Mouse (Mus musculus) embryo, embryonic 11 days (tissue): ENCODE data around the gene Gpr4.

Experiments
- DNase-seq: peaks from one replicate; pipeline ENCODE4 v3.0.0-alpha.2; 2015

The Gpr4 gene

GRCm38 (mm10) chr7:19229404-19229803 is 17.1 kb downstream of the Gpr4 start:
- DNase-seq: no peak

DNA sequence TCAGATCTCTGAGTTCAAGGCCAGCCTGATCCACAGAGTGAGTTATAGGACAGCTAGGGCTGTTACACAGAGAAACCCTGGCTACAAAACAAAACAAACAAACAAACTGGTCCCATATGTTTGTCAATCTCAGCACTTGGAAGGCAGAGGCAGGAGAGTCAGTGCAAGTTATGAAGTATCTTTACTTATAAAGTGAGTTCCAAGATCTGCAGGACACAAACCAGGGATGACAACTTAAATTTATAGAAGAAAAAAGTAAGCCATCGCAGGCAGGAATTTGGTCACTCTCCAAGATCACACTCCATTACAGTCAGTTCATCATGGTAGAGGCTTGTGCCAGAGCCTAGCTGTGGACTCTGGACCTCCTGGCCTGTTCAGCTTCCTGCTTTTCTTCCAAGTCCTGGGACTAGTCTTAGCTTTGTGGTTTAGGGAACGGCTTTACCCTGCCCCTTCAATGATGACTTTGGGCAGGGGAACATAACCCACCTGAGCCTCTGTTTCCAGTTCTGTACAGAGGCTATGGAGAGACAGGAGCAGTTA is 17.8 kb downstream of the Gpr4 start:
- no peak for DNase-seq

DNA sequence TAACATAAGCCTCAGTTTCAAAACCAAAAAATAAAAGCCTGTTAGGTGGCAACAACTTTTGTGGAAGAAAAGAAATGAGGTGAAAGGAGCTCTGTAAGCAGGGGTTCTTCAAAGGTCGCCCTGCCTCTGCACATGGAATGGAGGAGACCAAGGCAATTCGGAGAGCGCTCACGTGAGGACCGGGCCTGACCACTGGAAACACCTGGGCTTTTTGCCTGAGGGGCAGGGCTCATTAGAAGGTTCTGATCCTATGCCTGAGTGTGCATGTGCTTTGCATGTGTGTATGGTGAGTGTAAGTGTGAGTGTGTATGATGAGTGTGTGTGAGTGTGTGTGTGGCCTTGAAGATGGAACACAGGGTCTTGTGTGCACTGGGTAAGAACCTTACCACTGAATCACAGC is 18.6 kb downstream of the Gpr4 start:
- no peak for DNase-seq

DNA sequence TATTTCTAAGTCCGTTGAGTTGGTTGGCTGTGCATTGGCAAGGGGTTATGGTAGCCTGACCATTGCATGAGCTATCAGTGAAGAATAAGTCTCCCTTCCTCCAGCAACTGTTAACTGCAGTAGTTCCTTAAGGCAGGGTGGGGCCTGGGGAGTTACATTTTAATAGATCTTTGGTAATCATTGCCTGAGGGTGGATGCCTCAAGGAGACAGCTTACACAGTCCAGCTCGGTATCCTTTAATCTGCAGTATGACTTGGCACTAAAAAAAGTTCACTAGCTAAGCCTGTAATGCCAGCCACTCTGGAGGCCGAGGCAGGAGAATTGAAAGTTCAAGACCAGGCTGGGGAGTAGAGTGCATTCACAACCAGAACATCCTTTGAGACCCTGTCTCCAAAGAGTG is 19.5 kb downstream of the Gpr4 start:
- DNase-seq: no peak

DNA sequence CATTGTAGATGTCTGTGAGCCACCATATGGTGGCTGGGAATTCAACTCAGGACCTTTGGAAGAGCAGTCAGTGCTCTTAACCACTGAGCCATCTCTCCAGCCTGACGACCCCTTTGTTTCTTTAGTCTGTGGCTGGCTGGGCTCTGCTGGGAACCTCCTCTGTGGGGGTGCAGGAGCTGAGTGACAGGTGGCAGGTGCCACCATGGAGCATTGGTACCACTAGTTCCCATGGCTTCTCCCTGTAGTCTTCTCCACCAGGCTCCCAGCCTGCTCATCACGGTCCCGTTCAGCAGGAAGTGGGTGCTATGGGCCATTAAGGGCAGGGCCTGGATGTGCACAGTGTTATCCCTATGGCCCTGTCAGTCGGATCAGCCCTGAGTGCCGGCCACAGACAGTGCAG is 22.3 kb downstream of the Gpr4 start:
- DNase-seq: no peak

GRCm38 (mm10) chr7:19235092-19235671 is 22.8 kb downstream of the Gpr4 start:
- DNase-seq: no peak

DNA sequence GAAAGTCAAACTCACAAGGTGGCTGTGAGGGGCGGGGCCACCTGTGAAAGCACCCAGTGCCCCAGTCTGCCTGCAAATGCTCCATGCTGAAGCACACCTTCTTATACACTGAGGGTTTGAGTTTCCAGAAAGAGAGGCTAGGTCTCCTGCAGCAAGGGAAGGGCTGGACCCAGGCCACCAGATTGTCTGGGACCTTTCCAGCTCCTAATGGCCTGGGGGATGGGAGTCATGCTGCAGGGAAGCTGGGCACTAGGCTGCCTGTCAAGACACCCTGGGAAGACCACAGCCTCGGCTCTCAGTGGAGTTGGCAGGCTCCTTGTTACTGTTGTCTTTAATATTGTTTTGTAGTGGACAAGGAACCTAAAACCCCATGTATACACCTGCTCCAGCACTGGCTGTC is 24.1 kb downstream of the Gpr4 start:
- DNase-seq: no peak

- DNase-seq: no peak
Observed at GRCm38 (mm10) chr7:19238344-19238743, 26.0 kb downstream of the Gpr4 start.

GRCm38 (mm10) chr7:19239423-19239822 is 27.1 kb downstream of the Gpr4 start:
- DNase-seq: peak; percentile 88

- no peak for DNase-seq
Observed at GRCm38 (mm10) chr7:19239986-19240385, 27.6 kb downstream of the Gpr4 start.

- no peak for DNase-seq
Observed at GRCm38 (mm10) chr7:19240905-19241463, 28.6 kb downstream of the Gpr4 start.

DNA sequence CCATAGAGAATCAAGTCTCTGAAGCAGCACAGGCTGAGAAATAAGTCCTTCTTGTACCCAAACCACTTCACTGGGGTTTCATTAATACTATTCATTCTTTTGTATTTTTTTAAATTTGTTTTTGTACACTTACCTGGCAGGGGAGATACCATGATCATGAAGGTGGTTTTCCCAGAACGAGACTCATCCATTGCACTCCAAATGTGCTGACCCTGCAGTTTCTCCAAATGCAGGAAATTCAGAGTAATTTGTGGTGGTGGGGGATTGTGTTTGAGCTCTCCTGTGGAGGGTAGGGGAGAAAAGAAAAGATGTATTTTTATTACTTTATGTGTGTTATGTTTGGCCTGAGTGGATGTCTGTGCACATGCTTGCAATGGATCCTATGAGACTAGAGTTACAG is 29.7 kb downstream of the Gpr4 start:
- no peak for DNase-seq

DNA sequence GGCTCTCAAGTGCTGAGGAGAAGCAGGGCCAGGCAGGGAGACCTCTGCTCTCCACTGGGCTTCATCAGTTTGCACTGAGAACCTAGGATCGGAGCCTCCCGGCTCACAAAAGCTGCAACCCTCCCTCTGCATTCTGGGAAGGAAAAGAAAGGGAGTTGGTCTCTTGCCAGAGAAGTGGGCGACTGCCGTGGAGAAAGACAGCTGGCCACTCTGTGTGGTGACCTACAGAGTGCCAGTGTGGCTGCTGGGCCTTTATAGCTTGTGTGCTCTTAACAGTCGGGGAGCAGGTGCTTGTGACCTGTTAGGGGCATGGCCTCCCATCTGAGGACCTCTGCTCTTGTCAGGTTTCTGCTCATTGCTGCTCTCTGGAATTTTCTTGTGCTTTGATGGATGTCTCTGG is 31.5 kb downstream of the Gpr4 start:
- DNase-seq: no peak

DNA sequence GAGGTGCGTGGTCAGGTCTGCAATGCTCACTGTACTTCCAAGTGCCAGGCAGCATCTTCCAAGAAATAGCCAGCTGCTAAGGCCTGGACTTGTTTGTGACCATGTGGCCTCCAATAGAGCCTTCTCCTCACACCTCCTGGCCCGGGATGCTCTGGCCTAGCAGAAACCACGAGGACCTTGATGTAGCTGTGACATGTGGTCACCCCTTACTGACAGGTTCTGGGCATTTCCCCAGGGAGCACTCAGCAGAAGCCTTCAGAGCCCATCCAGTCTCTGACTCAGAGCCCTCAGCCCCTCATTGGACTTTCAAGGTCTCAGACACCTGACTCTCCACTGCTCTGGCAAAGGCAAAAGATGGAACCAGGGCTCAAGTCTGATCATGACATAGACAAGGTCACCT is 32.7 kb downstream of the Gpr4 start:
- DNase-seq: no peak

GRCm38 (mm10) chr7:19246855-19247254 is 34.5 kb downstream of the Gpr4 start:
- no peak for DNase-seq

DNA sequence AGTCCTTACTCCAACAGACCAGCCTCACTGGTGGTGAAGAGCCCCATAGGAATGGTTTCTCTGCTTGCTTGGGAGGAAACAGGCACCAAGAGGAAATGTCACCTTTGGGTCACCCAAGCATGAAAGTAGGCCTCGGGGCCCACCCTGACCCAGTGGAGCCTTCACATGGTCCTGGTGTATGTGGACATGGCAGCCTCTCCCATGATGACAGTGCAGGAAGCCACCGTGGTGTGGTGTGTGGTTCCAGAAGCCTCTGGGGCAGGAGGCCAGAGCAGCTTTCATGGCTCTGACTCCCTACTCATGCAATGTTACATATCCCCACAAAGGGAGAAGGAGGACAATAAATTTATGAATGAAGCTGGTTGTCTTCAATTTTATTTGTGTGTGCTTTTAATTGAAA is 35.2 kb downstream of the Gpr4 start:
- no peak for DNase-seq

DNA sequence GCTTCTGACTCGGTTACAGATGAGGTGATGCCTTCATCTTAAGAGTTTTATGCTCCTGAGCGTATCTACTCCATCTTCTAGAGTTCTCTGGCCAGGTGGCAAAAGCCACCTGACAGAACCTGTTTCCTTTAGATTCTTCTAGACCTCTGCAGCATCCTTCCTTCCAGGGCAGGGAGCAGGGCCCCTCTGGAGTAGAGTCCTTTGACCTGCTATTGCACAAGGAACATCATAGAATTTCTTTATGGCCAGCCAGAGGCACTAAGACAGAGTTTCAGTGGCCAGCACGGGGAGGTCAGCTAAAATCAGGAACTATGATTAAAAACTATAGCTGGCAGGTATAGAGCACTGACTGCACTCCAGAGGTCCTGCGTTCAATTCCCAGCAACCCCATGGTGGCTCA is 39.7 kb downstream of the Gpr4 start:
- DNase-seq: no peak

DNA sequence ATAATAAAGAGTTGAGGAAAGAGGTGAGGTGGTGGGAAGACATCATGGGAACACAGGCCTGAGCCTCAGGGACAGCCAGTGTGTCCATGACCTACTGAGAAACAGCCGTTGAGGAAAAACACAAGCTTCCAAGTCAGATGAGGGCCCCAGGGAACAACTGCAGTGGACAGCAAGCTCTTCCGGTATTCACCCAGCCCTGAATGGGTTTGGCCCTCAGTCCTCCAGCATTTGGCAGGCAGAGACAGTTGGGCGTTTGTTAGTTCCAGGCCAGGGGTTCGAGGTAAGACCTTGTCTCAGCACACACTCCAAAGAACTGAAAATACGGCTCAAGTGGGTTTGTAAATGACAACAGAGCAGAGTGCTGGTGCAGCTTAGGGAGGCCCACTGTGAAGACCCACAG is 41.1 kb downstream of the Gpr4 start:
- DNase-seq: no peak

- no peak for DNase-seq
Observed at GRCm38 (mm10) chr7:19255395-19255794, 43.1 kb downstream of the Gpr4 start.

DNA sequence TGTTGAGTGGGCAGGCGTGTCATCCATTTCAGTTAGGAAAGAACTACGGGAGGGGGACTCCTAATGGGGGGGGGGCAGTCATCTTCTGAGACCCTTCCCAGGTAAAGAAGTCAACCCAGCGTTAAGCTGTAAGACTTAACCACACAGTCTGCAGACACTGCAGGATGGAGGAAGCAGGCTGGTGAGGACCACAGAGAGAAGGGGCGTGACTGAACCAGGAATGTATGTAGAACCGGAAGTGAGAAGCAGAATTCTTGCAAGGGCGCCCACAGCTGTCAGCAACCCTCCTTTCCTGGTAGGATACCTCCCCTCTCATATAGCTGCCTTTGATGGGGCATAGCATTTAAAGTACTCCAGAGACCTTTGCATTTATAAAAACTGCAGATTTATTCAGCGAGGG is 44.2 kb downstream of the Gpr4 start:
- no peak for DNase-seq

GRCm38 (mm10) chr7:19257390-19258022 is 45.2 kb downstream of the Gpr4 start:
- DNase-seq: peak; percentile 83

GRCm38 (mm10) chr7:19258336-19258735 is 46.0 kb downstream of the Gpr4 start:
- DNase-seq: no peak

- DNase-seq: no peak
Observed at GRCm38 (mm10) chr7:19265147-19265546, 52.8 kb downstream of the Gpr4 start.
